Mouse (Mus musculus) brain, embryonic 14.5 days (tissue): ENCODE results near the gene Comp.

Source experiments
- CTCF ChIP-seq: fragments of 200-500 bp; IDR thresholded peaks from 2 replicates; pipeline ENCODE4 v1.5.1; 2012; ENCODE audit warnings: inconsistent platforms, mild to moderate bottlenecking, moderate library complexity, borderline replicate concordance; ENCODE audit not compliant: insufficient read depth, insufficient read length; ENCODE audit errors: extremely low read depth
- POLR2A ChIP-seq: fragments of 200-500 bp; IDR thresholded peaks from 2 replicates; pipeline ENCODE4 v1.6.1; 2012; ENCODE audit warnings: mild to moderate bottlenecking, inconsistent platforms, borderline replicate concordance; ENCODE audit not compliant: poor library complexity, insufficient read depth, insufficient read length, severe bottlenecking; ENCODE audit errors: extremely low read depth

GRCm38 (mm10) chr8:70352657-70353151 lies 20.7 kb upstream of the Comp start:
- no peak for TF ChIP-seq CTCF
- TF ChIP-seq POLR2A = no peak
